Mouse (Mus musculus): ENCODE data around the gene Pdcd1lg2. TPM values are rescaled to one million over a fixed set of nuclear protein-coding genes. Genes with fewer than 3 reads are reported as not detected.

Gene Pdcd1lg2
- total RNA-seq, 2 experiments from 2014 or later, result not detected

GRCm38 (mm10) chr19:29487326-29488072 lies 76.8 kb downstream of the Pdcd1lg2 start:
- intact Hi-C loops (cut with DNase I), result no loop called here
- no peak for DNase-seq (ENCODE audit: low spot score)

GRCm38 (mm10) chr19:29488073-29488390 lies 77.3 kb downstream of the Pdcd1lg2 start:
- no peak for DNase-seq (ENCODE audit: low spot score)
- intact Hi-C loops (cut with DNase I), result no loop called here

GRCm38 (mm10) chr19:29488420-29488819 lies 77.7 kb downstream of the Pdcd1lg2 start:
- intact Hi-C loops (cut with DNase I), result no loop called here
- no peak for DNase-seq (ENCODE audit: low spot score)

- intact Hi-C loops (cut with DNase I), result loop anchor here (10.0 kb wide), 1 partner anchor 715 kb away; no protein-coding TSS in a partner anchor
- no peak for DNase-seq (ENCODE audit: low spot score)
These were observed 79.1 kb downstream of the Pdcd1lg2 start for GRCm38 (mm10) chr19:29489785-29490284.

GRCm38 (mm10) chr19:29491467-29491866 lies 80.7 kb downstream of the Pdcd1lg2 start:
- intact Hi-C loops (cut with DNase I), result loop anchor here (10.0 kb wide), 1 partner anchor 717 kb away; no protein-coding TSS in a partner anchor
- no peak for DNase-seq (ENCODE audit: low spot score)

GRCm38 (mm10) chr19:29494454-29494853 lies 83.7 kb downstream of the Pdcd1lg2 start:
- intact Hi-C loops (cut with DNase I), result loop anchor here (10.0 kb wide), 1 partner anchor 720 kb away; no protein-coding TSS in a partner anchor
- DNase-seq (ENCODE audit: low spot score), result no peak

- intact Hi-C loops (cut with DNase I), result loop anchor here (5.0 to 10.0 kb wide), 2 partner anchors 39 to 721 kb away; no protein-coding TSS in a partner anchor
- DNase-seq (ENCODE audit: low spot score), result no peak
These were observed 85.4 kb downstream of the Pdcd1lg2 start for GRCm38 (mm10) chr19:29496001-29496597.

GRCm38 (mm10) chr19:29496786-29497557 lies 86.3 kb downstream of the Pdcd1lg2 start:
- intact Hi-C loops (cut with DNase I), result loop anchor here (5.0 to 10.0 kb wide), 2 partner anchors 40 to 722 kb away; no protein-coding TSS in a partner anchor

GRCm38 (mm10) chr19:29497874-29498273 lies 87.2 kb downstream of the Pdcd1lg2 start:
- no peak for DNase-seq (ENCODE audit: low spot score)
- intact Hi-C loops (cut with DNase I), result loop anchor here (5.0 to 10.0 kb wide), 2 partner anchors 41 to 723 kb away; no protein-coding TSS in a partner anchor

More at GRCm38 (mm10) chr19:29496786-29497557, 86.3 kb downstream of the Pdcd1lg2 start:
- DNase-seq (ENCODE audit: low spot score), result no peak

- no peak for DNase-seq (ENCODE audit: low spot score)
- intact Hi-C loops (cut with DNase I), result loop anchor here (5.0 to 10.0 kb wide), 2 partner anchors 42 to 724 kb away; no protein-coding TSS in a partner anchor
These were observed 88.2 kb downstream of the Pdcd1lg2 start for GRCm38 (mm10) chr19:29498842-29499456.

- DNase-seq (ENCODE audit: low spot score), result no peak
- intact Hi-C loops (cut with DNase I), result loop anchor here (10.0 kb wide), 2 partner anchors 436 to 536 kb away; partner anchors contain the start of genes 4430402I18Rik and Plpp6
These were observed 89.6 kb downstream of the Pdcd1lg2 start for GRCm38 (mm10) chr19:29500333-29500732.

GRCm38 (mm10) chr19:29501106-29501505 lies 90.4 kb downstream of the Pdcd1lg2 start:
- DNase-seq (ENCODE audit: low spot score), result no peak
- intact Hi-C loops (cut with DNase I), result loop anchor here (1.0 to 10.0 kb wide), 4 partner anchors 56 to 536 kb away; partner anchors contain the start of genes 4430402I18Rik and Plpp6

- intact Hi-C loops (cut with DNase I), result loop anchor here (1.0 to 10.0 kb wide), 4 partner anchors 56 to 537 kb away; partner anchors contain the start of genes 4430402I18Rik and Plpp6
- peak; percentile 48 for DNase-seq (ENCODE audit: low spot score)
These were observed 90.8 kb downstream of the Pdcd1lg2 start for GRCm38 (mm10) chr19:29501507-29501906.

- DNase-seq (ENCODE audit: low spot score), result no peak
- intact Hi-C loops (cut with DNase I), result loop anchor here (10.0 kb wide), 2 partner anchors 439 to 539 kb away; partner anchors contain the start of genes 4430402I18Rik and Plpp6
These were observed 93.4 kb downstream of the Pdcd1lg2 start for GRCm38 (mm10) chr19:29504131-29504530.

GRCm38 (mm10) chr19:29505617-29506016 lies 94.9 kb downstream of the Pdcd1lg2 start:
- intact Hi-C loops (cut with DNase I), result loop anchor here (10.0 kb wide), 2 partner anchors 441 to 541 kb away; partner anchors contain the start of genes 4430402I18Rik and Plpp6
- DNase-seq (ENCODE audit: low spot score), result no peak

- intact Hi-C loops (cut with DNase I), result loop anchor here (2.0 to 10.0 kb wide), 3 partner anchors 55 to 543 kb away; partner anchors contain the start of genes 4430402I18Rik and Plpp6
- DNase-seq (ENCODE audit: low spot score), result no peak
These were observed 97.5 kb downstream of the Pdcd1lg2 start for GRCm38 (mm10) chr19:29508208-29508607.

GRCm38 (mm10) chr19:29509857-29510256 lies 99.1 kb downstream of the Pdcd1lg2 start:
- DNase-seq (ENCODE audit: low spot score), result no peak

GRCm38 (mm10) chr19:29511826-29512225 lies 101.1 kb downstream of the Pdcd1lg2 start:
- intact Hi-C loops (cut with DNase I), result no loop called here
- no peak for DNase-seq (ENCODE audit: low spot score)

More at GRCm38 (mm10) chr19:29509857-29510256, 99.1 kb downstream of the Pdcd1lg2 start:
- intact Hi-C loops (cut with DNase I), result loop anchor here (2.0 to 10.0 kb wide), 3 partner anchors 53 to 545 kb away; partner anchors contain the start of genes 4430402I18Rik and Plpp6

Data from heart, postnatal 25 days (tissue).